Mouse (Mus musculus) heart, adult 8-10 months (tissue): ENCODE results near the gene Ccl9. TPM values are rescaled to one million over a fixed set of nuclear protein-coding genes. Genes with fewer than 3 reads are reported as not detected.
"Not testable (repeated sequence)": the region's sequence is repeated elsewhere in the genome, so short reads cannot be mapped to it uniquely, and the experiment has no call there.

Experiments used
- DNase-seq: peaks from one replicate; pipeline ENCODE4 v3.0.0; 2022; ENCODE audit warnings: low spot score
- total RNA-seq, 4 experiments: library from RNA; stranded (reverse); gene quantifications; 2 replicates each; pipeline ENCODE4 v1.2.4; 2022

Gene Ccl9
- total RNA-seq, 4 experiments from 2014 or later: 4.4 to 9.5 (median 5.6) TPM

- no peak for DNase-seq
These were observed 2.3 kb upstream of the Ccl9 start for GRCm38 (mm10) chr11:83580699-83581232.

GRCm38 (mm10) chr11:83578999-83579398 is 563 bp upstream of the Ccl9 start:
- no peak for DNase-seq

GRCm38 (mm10) chr11:83576927-83577555 is 1.4 kb downstream of the Ccl9 start:
- peak; percentile 26 for DNase-seq

GRCm38 (mm10) chr11:83572834-83573233 is 5.6 kb downstream of the Ccl9 start:
- DNase-seq: no peak

- DNase-seq: peak; percentile 81
These were observed 6.2 kb downstream of the Ccl9 start for GRCm38 (mm10) chr11:83572223-83572622.

GRCm38 (mm10) chr11:83570189-83570588 is 8.2 kb downstream of the Ccl9 start:
- no peak for DNase-seq

- no peak for DNase-seq
These were observed 9.2 kb downstream of the Ccl9 start for GRCm38 (mm10) chr11:83569249-83569648.

- no peak for DNase-seq
These were observed 9.7 kb downstream of the Ccl9 start for GRCm38 (mm10) chr11:83568786-83569185.

- DNase-seq: no peak
These were observed 10.4 kb downstream of the Ccl9 start for GRCm38 (mm10) chr11:83568061-83568460.

GRCm38 (mm10) chr11:83567311-83567710 is 11.1 kb downstream of the Ccl9 start:
- DNase-seq: no peak

GRCm38 (mm10) chr11:83566617-83567016 is 11.8 kb downstream of the Ccl9 start:
- no peak for DNase-seq

- DNase-seq: peak; percentile 33
These were observed 14.7 kb downstream of the Ccl9 start for GRCm38 (mm10) chr11:83563754-83564153.

- DNase-seq: no peak
These were observed 16.0 kb downstream of the Ccl9 start for GRCm38 (mm10) chr11:83562311-83562887.

- DNase-seq: no peak
These were observed 18.0 kb downstream of the Ccl9 start for GRCm38 (mm10) chr11:83560405-83560804.

GRCm38 (mm10) chr11:83557074-83557473 is 21.4 kb downstream of the Ccl9 start:
- no peak for DNase-seq

- peak; percentile 84 for DNase-seq
These were observed 22.2 kb downstream of the Ccl9 start for GRCm38 (mm10) chr11:83556085-83556781.

GRCm38 (mm10) chr11:83551668-83552067 is 26.8 kb downstream of the Ccl9 start:
- no peak for DNase-seq

GRCm38 (mm10) chr11:83551037-83551436 is 27.4 kb downstream of the Ccl9 start:
- not testable (repeated sequence) for DNase-seq

GRCm38 (mm10) chr11:83550186-83550632 is 28.2 kb downstream of the Ccl9 start:
- DNase-seq: no peak

- DNase-seq: no peak
These were observed 34.2 kb downstream of the Ccl9 start for GRCm38 (mm10) chr11:83544214-83544613.

GRCm38 (mm10) chr11:83541415-83541814 is 37.0 kb downstream of the Ccl9 start:
- DNase-seq: no peak

GRCm38 (mm10) chr11:83540931-83541330 is 37.5 kb downstream of the Ccl9 start:
- DNase-seq: no peak
